Mouse (Mus musculus) C2C12 (cell line): ENCODE data around the gene Cd96.

ENCODE experiments used
- CEBPB ChIP-seq: IDR thresholded peaks from one replicate; pipeline ENCODE4 v1.6.1; 2011; ENCODE audit warnings: low read depth, mild to moderate bottlenecking, control low read depth, moderate library complexity
- CTCF ChIP-seq: IDR thresholded peaks from one replicate; pipeline ENCODE4 v1.5.1; 2011; ENCODE audit not compliant: control insufficient read depth, insufficient read depth, insufficient read length
- MYOD1 ChIP-seq: IDR thresholded peaks from one replicate; pipeline ENCODE4 v1.6.1; 2011; ENCODE audit warnings: low read depth; ENCODE audit not compliant: control insufficient read depth, insufficient read length

GRCm38 (mm10) chr16:46036261-46036660 lies 83.8 kb downstream of the Cd96 start:
- no peak for TF ChIP-seq CEBPB
- TF ChIP-seq CTCF, result no peak
- no peak for TF ChIP-seq MYOD1
